Mouse (Mus musculus): ENCODE measurements around the gene BC049352. TPM values are rescaled to one million over a fixed set of nuclear protein-coding genes. Genes with fewer than 3 reads are reported as not detected.

The BC049352 gene
- polyA plus RNA-seq, 1 experiment = not detected

DNA sequence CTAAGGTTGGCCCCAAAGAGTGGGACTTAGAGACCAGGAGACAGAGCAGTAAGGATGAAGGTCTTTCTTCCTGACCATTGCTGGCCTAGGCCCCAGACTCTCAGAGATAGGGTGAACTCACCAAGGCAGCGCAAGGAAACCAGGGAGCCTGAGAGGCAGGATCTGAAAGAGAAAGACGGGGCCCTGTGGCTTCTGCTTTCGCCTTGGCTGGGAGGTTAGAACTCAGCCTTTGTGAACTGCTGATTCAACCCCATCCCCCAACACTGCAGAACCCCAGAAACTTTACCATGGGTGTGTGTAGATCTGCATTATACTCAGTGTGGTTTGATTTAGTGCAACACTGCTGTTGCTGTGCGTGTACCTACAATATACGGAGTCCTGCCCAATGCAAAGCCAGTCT lies 2.5 kb upstream of the BC049352 start:
- Histone ChIP-seq H3K4me3 (replicated peaks; ENCODE audit: control insufficient read depth, low read depth, low read length) (no peak overlapping the region), H3K27ac (ENCODE audit: control insufficient read depth, insufficient read depth, low read depth, low read length, poor library complexity) (no peak overlapping the region), H3K4me1 (ENCODE audit: control insufficient read depth, insufficient read depth, low read length) (peaks cover 4% of the 10 kb centered on the region)
- no peak for TF ChIP-seq CTCF (IDR thresholded peaks at IDR 0.05; ENCODE audit: control insufficient read depth, insufficient read depth, low read length)
- no peak for TF ChIP-seq POLR2A (IDR thresholded peaks at IDR 0.05; ENCODE audit: borderline replicate concordance, control insufficient read depth, low read depth, low read length)
- 45% methylated on average over 5 of the region's 5 CpGs for WGBS

DNA sequence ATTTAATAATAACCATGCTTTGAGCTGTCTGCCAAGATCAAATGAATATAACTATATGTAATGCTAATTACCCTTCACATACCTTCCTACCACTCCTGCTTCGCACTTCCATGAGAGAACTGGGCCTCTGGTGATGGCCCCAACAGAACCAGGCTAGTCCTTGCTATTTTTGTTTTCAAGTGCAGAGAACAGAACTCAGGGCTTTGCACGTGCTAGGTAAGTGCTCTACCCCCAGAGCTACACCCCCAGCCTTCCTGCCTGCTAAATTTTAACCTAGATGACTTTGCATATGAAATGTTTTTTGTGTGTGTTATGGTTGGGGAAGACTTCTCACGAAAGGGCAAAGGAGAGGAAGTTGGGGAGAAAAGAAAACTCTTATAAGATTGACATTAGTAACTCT lies 714 bp downstream of the BC049352 start:
- H3K4me1 ChIP-seq (ENCODE audit: control insufficient read depth, insufficient read depth, low read length) = peaks cover 4% of the 10 kb centered on the region
- no peak overlapping the region for H3K27ac ChIP-seq (ENCODE audit: control insufficient read depth, insufficient read depth, low read depth, low read length, poor library complexity)
- H3K4me3 ChIP-seq (replicated peaks; ENCODE audit: control insufficient read depth, low read depth, low read length) = no peak overlapping the region
- 15% methylated on average over 3 of the region's 3 CpGs for WGBS
- TF ChIP-seq POLR2A (IDR thresholded peaks at IDR 0.05; ENCODE audit: borderline replicate concordance, control insufficient read depth, low read depth, low read length) = no peak
- no peak for TF ChIP-seq CTCF (IDR thresholded peaks at IDR 0.05; ENCODE audit: control insufficient read depth, insufficient read depth, low read length)

DNA sequence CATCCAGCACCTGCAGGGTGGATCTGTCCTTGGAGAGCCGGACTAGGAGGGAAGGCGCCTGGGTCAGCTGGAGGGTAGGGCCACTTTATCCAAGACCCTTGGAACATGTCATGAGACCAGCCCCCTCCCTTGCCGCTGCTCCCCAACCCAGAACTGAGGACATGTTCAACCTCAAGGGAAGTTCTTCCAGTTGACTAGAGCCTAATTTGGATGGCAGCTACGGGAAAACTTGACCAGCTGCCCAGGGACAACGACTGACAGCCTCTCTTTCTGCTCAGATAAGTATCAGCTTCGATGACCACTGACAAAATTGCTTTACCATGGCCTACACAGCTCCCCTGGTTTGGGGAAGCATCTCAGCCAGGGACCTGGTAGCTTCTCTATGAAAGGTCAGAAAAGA lies 1.5 kb downstream of the BC049352 start:
- H3K4me3 ChIP-seq (replicated peaks; ENCODE audit: control insufficient read depth, low read depth, low read length) = no peak overlapping the region
- no peak overlapping the region for H3K27ac ChIP-seq (ENCODE audit: control insufficient read depth, insufficient read depth, low read depth, low read length, poor library complexity)
- peaks cover 4% of the 10 kb centered on the region for H3K4me1 ChIP-seq (ENCODE audit: control insufficient read depth, insufficient read depth, low read length)
- WGBS = 72% methylated on average over 6 of the region's 6 CpGs
- TF ChIP-seq CTCF (IDR thresholded peaks at IDR 0.05; ENCODE audit: control insufficient read depth, insufficient read depth, low read length) = no peak
- TF ChIP-seq POLR2A (IDR thresholded peaks at IDR 0.05; ENCODE audit: borderline replicate concordance, control insufficient read depth, low read depth, low read length) = no peak

DNA sequence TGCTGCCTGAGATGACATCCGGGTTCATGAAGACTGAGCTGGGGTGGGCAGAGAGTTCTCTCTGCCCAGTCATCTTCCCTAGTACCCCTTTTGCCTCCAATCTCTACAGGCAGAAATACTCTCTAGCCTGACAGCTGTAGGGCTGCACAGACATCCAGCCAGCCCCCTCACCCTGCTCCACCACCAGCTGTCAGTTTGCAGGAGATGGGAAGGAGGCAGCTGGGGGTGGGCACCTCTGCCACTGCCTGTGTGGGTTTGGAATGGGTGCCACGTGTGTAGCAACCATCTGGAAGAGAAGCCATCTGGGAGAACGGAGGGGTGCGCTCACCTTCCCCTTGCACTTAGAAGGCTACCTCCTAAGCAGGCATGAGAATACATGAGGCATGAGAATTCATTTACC lies 3.4 kb downstream of the BC049352 start:
- WGBS = 51% methylated on average over 4 of the region's 4 CpGs
- TF ChIP-seq CTCF (IDR thresholded peaks at IDR 0.05; ENCODE audit: control insufficient read depth, insufficient read depth, low read length) = no peak
- TF ChIP-seq POLR2A (IDR thresholded peaks at IDR 0.05; ENCODE audit: borderline replicate concordance, control insufficient read depth, low read depth, low read length) = no peak
- H3K27ac ChIP-seq (ENCODE audit: control insufficient read depth, insufficient read depth, low read depth, low read length, poor library complexity) = no peak overlapping the region
- H3K4me1 ChIP-seq (ENCODE audit: control insufficient read depth, insufficient read depth, low read length) = peaks cover 4% of the 10 kb centered on the region
- H3K4me3 ChIP-seq (replicated peaks; ENCODE audit: control insufficient read depth, low read depth, low read length) = no peak overlapping the region

DNA sequence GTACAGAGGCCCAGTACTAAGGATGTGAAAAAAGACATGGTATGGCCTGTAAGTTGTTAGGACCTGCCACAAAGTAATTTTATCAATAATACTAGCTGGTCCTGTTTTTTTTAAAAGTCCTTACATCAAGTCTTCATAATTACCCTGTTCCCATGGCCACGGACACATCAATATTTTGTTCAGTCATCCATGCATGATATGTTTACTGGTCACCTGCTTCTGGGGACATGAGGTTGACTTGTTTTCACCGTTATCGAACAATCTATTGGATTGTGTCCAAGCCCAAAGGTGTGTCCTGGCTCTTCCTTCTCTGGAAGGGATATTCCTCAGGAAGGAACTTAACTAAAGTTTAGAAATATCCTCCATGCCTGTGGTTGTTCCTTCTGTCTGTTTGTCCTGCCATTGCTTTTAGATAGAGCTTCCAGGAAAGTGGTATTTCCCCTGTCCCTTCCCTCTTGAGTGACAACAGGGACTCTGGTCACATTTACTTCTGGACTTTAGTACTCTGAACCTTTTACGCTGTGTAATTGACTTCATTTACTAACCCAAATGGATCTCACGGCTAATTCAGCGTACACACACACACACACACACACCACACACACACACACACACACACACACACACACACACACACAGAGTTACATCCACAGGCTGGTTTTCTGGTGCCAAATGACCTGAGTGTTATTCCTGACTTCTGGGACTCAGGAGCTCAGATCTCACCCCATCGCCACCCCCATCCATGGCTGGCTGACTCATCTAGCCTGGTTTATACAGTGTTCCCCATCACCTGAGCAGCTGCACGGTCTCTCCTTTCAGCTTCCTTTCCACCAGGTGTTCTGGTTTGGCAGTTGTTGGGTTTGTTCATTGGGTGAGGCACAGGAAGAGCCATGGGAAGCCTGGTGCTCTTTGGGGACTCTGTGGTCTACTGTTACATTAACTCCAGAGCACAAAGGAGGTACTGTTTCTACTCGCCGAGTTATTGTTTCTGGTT lies 7.1 kb downstream of the BC049352 start:
- H3K4me1 ChIP-seq (ENCODE audit: control insufficient read depth, insufficient read depth, low read length) = no peaks in the 10 kb centered on the region; the same call in 1 of the 2 replicates

DNA sequence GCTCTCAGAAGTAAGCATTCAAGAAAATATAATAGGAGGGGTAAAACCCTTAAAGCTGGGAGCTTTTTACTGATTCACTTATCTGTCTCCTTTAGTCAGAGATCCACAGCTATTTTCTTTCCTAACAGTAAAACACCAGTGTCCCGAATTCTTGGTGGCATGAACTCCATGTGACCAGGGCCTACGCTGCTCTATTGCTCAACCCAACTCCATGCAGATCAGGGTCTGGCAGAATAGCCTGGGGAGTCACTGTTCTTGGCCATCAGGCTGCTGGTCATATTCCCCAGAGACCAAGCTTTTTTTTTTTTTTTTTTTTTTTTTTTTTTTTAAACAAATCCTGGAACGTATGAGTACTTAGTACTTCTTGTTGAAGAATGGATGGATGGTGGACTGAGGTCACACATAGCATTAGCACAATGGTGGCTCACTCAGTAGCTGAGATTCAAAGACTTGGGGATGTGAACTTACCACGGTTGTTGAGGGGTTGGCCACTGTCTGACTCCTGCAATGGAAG lies 7.9 kb downstream of the BC049352 start:
- 47% methylated on average over 4 of the region's 4 CpGs for WGBS
- no peaks in the 10 kb centered on the region; the same call in 1 of the 2 replicates for H3K4me1 ChIP-seq (ENCODE audit: control insufficient read depth, insufficient read depth, low read length)
- H3K4me3 ChIP-seq (replicated peaks; ENCODE audit: control insufficient read depth, low read depth, low read length) = no peak overlapping the region
- no peak for TF ChIP-seq CTCF (IDR thresholded peaks at IDR 0.05; ENCODE audit: control insufficient read depth, insufficient read depth, low read length)
- no peak for TF ChIP-seq POLR2A (IDR thresholded peaks at IDR 0.05; ENCODE audit: borderline replicate concordance, control insufficient read depth, low read depth, low read length)
- no peak overlapping the region for H3K27ac ChIP-seq (ENCODE audit: control insufficient read depth, insufficient read depth, low read depth, low read length, poor library complexity)

More for the DNA sequence above, 7.1 kb downstream of the BC049352 start:
- Histone ChIP-seq H3K4me3 (replicated peaks; ENCODE audit: control insufficient read depth, low read depth, low read length) (no peak overlapping the region), H3K27ac (ENCODE audit: control insufficient read depth, insufficient read depth, low read depth, low read length, poor library complexity) (no peak overlapping the region)
- 50% methylated on average over 10 of the region's 10 CpGs for WGBS
- TF ChIP-seq POLR2A (IDR thresholded peaks at IDR 0.05; ENCODE audit: borderline replicate concordance, control insufficient read depth, low read depth, low read length) (no peak), CTCF (IDR thresholded peaks at IDR 0.05; ENCODE audit: control insufficient read depth, insufficient read depth, low read length) (no peak)

DNA sequence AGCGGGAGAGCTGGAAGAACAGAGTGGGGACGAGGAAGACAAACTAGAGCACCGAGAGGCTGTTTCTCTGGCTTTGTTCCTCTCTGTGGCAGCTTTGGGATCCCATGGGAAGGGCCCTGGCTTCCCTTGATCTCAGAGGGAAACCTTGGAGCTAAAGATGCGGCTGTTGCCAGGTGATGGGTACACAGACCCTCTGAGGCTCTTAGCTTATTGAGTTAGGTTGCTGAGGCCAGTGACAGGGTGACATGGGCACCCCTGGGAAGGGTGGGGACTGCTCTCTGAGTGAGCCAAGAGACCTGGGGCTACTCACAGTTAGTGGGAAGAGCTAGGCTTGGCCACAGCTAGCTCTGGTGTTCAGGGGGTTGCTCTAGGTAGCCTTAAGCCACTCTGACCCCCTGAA lies 13.7 kb downstream of the BC049352 start:
- Histone ChIP-seq H3K27ac (ENCODE audit: control insufficient read depth, insufficient read depth, low read depth, low read length, poor library complexity) (no peak overlapping the region), H3K4me1 (ENCODE audit: control insufficient read depth, insufficient read depth, low read length) (no peaks in the 10 kb centered on the region; the same call in 1 of the 2 replicates)
- WGBS = 85% methylated on average over 4 of the region's 4 CpGs

DNA sequence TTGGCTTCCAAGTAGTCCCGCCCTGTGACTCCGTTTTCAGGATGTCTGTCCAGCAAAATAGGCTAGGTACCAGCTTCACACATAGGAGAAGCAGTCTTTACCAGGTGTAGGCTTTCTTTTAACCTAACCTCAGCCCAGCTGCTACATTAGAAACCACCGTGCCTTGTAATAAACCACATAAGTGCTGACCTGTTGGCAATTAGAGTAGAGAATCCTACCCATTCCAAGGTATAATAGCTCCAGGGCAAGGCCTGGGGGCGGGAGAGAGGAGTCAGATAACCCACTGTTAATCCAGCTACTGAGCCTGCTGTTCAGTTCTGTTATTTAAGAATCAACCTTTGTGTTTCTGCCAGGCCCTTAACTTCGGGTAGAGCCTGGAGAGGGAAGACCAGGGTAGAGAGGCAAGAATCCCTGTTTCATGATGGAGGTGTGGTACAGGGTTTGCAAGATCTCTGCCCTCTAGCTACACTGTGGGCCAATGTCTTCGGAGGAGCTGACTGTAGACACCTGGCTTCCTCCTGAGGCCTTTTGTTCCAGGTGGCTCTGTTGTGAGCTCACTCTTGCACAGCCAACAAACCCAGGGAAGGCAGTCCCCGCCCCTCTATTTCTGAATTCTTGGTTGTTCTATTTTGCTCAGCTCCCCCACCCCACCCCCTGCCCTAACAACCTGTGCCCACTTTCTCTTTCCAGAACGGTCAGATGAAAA lies 14.5 kb downstream of the BC049352 start:
- TF ChIP-seq CTCF (IDR thresholded peaks at IDR 0.05; ENCODE audit: control insufficient read depth, insufficient read depth, low read length) = no peak
- TF ChIP-seq POLR2A (IDR thresholded peaks at IDR 0.05; ENCODE audit: borderline replicate concordance, control insufficient read depth, low read depth, low read length) = no peak
- Histone ChIP-seq H3K27ac (ENCODE audit: control insufficient read depth, insufficient read depth, low read depth, low read length, poor library complexity) (no peak overlapping the region), H3K4me1 (ENCODE audit: control insufficient read depth, insufficient read depth, low read length) (peaks cover 4% of the 10 kb centered on the region), H3K4me3 (replicated peaks; ENCODE audit: control insufficient read depth, low read depth, low read length) (no peak overlapping the region)
- WGBS = 69% methylated on average over 8 of the region's 8 CpGs

More for the DNA sequence above, 13.7 kb downstream of the BC049352 start:
- no peak for TF ChIP-seq CTCF (IDR thresholded peaks at IDR 0.05; ENCODE audit: control insufficient read depth, insufficient read depth, low read length)
- no peak for TF ChIP-seq POLR2A (IDR thresholded peaks at IDR 0.05; ENCODE audit: borderline replicate concordance, control insufficient read depth, low read depth, low read length)
- H3K4me3 ChIP-seq (replicated peaks; ENCODE audit: control insufficient read depth, low read depth, low read length) = no peak overlapping the region
